Mouse (Mus musculus): Measurements from ENCODE around the gene Nlrp9c.
"Not testable (repeated sequence)": the region's sequence is repeated elsewhere in the genome, so short reads cannot be mapped to it uniquely, and the experiment has no call there.

- not testable (repeated sequence) for TF ChIP-seq CTCF (IDR thresholded peaks at IDR 0.05; ENCODE audit: control insufficient read depth, insufficient read depth, insufficient read length); USF1 (IDR thresholded peaks at IDR 0.05; ENCODE audit: low read depth); MYOG (IDR thresholded peaks at IDR 0.05; ENCODE audit: control insufficient read depth, extremely low read depth, insufficient read length); CEBPB (IDR thresholded peaks at IDR 0.05; ENCODE audit: low read depth); MAX (IDR thresholded peaks at IDR 0.05); FOSL1 (IDR thresholded peaks at IDR 0.05; ENCODE audit: insufficient read depth, low read length, poor library complexity, severe bottlenecking)
Observed at GRCm38 (mm10) chr7:26350177-26350576, 53.3 kb downstream of the Nlrp9c start.
